Mouse (Mus musculus) cerebellum, adult 2 months (tissue): ENCODE measurements at regions not wholly inside any gene's neighbourhood (a gene's known extent, or its start where the extent isn't known, plus 50 kb on each side); places are given as distances from the start of the nearest gene placed in this dataset.

ENCODE experiments used
- CTCF ChIP-seq: fragments of 200-500 bp; IDR thresholded peaks from 2 replicates; pipeline ENCODE4 v1.5.1; 2011; ENCODE audit warnings: low read depth, mild to moderate bottlenecking, control low read depth, low read length, moderate library complexity, borderline replicate concordance; ENCODE audit not compliant: insufficient read depth
- POLR2A ChIP-seq: fragments of 200-500 bp; IDR thresholded peaks from 2 replicates; pipeline ENCODE4 v1.6.1; 2011; ENCODE audit warnings: low read length, control low read depth, borderline replicate concordance; ENCODE audit not compliant: insufficient read depth

- TF ChIP-seq CTCF (no peak), POLR2A (no peak)
Observed at GRCm38 (mm10) chr5:111879044-111879443, 145.3 kb downstream of the Gm26897 start.
